ENCODE assay signal across 8 mouse cellular contexts in genomic region chr10:79765228-79765745, GRCm38 (mm10). TPM values are rescaled to one million over a fixed set of nuclear protein-coding genes. Genes with fewer than 3 reads are reported as not detected.
DNase-seq lines count a peak whose midpoint lies in the region; ATAC-seq lines count a peak whose summit lies in the region.

No protein-coding gene starts in this region.

- DNase-seq in kidney, adult 11 months = peak; percentile 41
- no peak for DNase-seq in kidney, postnatal 10 days
- DNase-seq in embryonic facial prominence, embryonic 11.5 days (ENCODE audit: low spot score) = no peak
- DNase-seq in spleen, postnatal 36 days (ENCODE audit: low spot score in 2 of 2) = no peak
- no peak for DNase-seq in spleen, adult 12 weeks (ENCODE audit: low spot score)
- DNase-seq in thymus, adult 18-20 months = no peak

- no peaks in the 10 kb centered on the region for H3K9me3 ChIP-seq in embryonic facial prominence, embryonic 11.5 days (replicated peaks; ENCODE audit: control insufficient read depth, low read length)
- H3K9me3 ChIP-seq in intestine, embryonic 16.5 days (ENCODE audit: control insufficient read depth, low read length) = no peaks in the 10 kb centered on the region
- H3K9me3 ChIP-seq in midbrain, embryonic 16.5 days (replicated peaks; ENCODE audit: control insufficient read depth, low read length, poor library complexity, severe bottlenecking) = no peaks in the 10 kb centered on the region

- H3K27me3 ChIP-seq in embryonic facial prominence, embryonic 11.5 days (ENCODE audit: control insufficient read depth, insufficient read depth, low read length) = no peaks in the 10 kb centered on the region
- H3K27me3 ChIP-seq in intestine, embryonic 16.5 days (replicated peaks; ENCODE audit: control insufficient read depth, insufficient read depth, low read length) = no peaks in the 10 kb centered on the region
- H3K27me3 ChIP-seq in midbrain, embryonic 16.5 days (ENCODE audit: control insufficient read depth, insufficient read depth, low read depth, low read length) = no peaks in the 10 kb centered on the region

- H3K9ac ChIP-seq in embryonic facial prominence, embryonic 11.5 days (replicated peaks; ENCODE audit: low read length) = no peak overlapping the region; the same call in none of the 2 replicates
- H3K9ac ChIP-seq in intestine, embryonic 16.5 days (ENCODE audit: low read depth, low read length) = peak overlapping the region; percentile 99
- H3K9ac ChIP-seq in midbrain, embryonic 16.5 days (ENCODE audit: low read depth, low read length) = peak overlapping the region; percentile 98

- 85% methylated on average over 2 of the region's 2 CpGs for whole genome bisulfite sequencing in embryonic facial prominence, embryonic 11.5 days
- 51% methylated on average over 2 of the region's 2 CpGs for WGBS in intestine, embryonic 16.5 days
- WGBS in midbrain, embryonic 16.5 days = 71% methylated on average over 2 of the region's 2 CpGs

- H3K4me1 ChIP-seq in embryonic facial prominence, embryonic 11.5 days (ENCODE audit: control insufficient read depth, insufficient read depth, low read length) = peaks cover 13% of the 10 kb centered on the region
- H3K4me1 ChIP-seq in intestine, embryonic 16.5 days (ENCODE audit: control insufficient read depth, insufficient read depth, low read length) = peaks cover 37% of the 10 kb centered on the region
- H3K4me1 ChIP-seq in midbrain, embryonic 16.5 days (ENCODE audit: control insufficient read depth, insufficient read depth, low read length) = peaks cover 32% of the 10 kb centered on the region

- peaks cover 8% of the 10 kb centered on the region for H3K36me3 ChIP-seq in embryonic facial prominence, embryonic 11.5 days (replicated peaks; ENCODE audit: control insufficient read depth, insufficient read depth, low read depth, low read length)
- H3K36me3 ChIP-seq in intestine, embryonic 16.5 days (ENCODE audit: control insufficient read depth, insufficient read depth, low read length) = peaks cover 18% of the 10 kb centered on the region
- H3K36me3 ChIP-seq in midbrain, embryonic 16.5 days (ENCODE audit: control insufficient read depth, insufficient read depth, low read length) = peaks cover 16% of the 10 kb centered on the region; the same call in 1 of the 2 replicates

- peak overlapping the region; percentile 91; the same call in 1 of the 2 replicates for H3K4me3 ChIP-seq in embryonic facial prominence, embryonic 11.5 days (ENCODE audit: low read depth, low read length)
- peak overlapping the region; percentile 97 for H3K4me3 ChIP-seq in intestine, embryonic 16.5 days (ENCODE audit: low read length)
- H3K4me3 ChIP-seq in midbrain, embryonic 16.5 days (ENCODE audit: low read depth, low read length) = peak overlapping the region; percentile 94

- H3K27ac ChIP-seq in embryonic facial prominence, embryonic 11.5 days (replicated peaks; ENCODE audit: low read depth, low read length) = no peak overlapping the region
- H3K27ac ChIP-seq in intestine, embryonic 16.5 days (ENCODE audit: low read length) = no peak overlapping the region
- H3K27ac ChIP-seq in midbrain, embryonic 16.5 days (ENCODE audit: low read length) = no peak overlapping the region

- ATAC-seq in embryonic facial prominence, embryonic 11.5 days (replicated peaks; ENCODE audit: insufficient number of reproducible peaks, low FRiP score, low TSS enrichment, low read depth) = no peak
- no peak for ATAC-seq in intestine, embryonic 16.5 days
- ATAC-seq in midbrain, embryonic 16.5 days = no peak

- H3K4me2 ChIP-seq in embryonic facial prominence, embryonic 11.5 days (ENCODE audit: low read depth, low read length) = peak overlapping the region; percentile 90
- H3K4me2 ChIP-seq in intestine, embryonic 16.5 days (ENCODE audit: low read depth, low read length) = peak overlapping the region; percentile 99
- H3K4me2 ChIP-seq in midbrain, embryonic 16.5 days (ENCODE audit: low read length) = peak overlapping the region; percentile 89

RNA-seq across cellular contexts. Expression of gene Rnf126, which starts 1.5 kb away (rescaled TPM):
- polyA plus RNA-seq in embryonic facial prominence, embryonic 11.5 days (2014; fragmentation: Nextera tagmentation; extraction: Ambion mirVana) = 65.1 and 72.7 TPM in 2 replicates
- 39.7 and 56.6 TPM in 2 replicates for polyA plus RNA-seq in intestine, embryonic 16.5 days (2015; fragmentation: Nextera tagmentation; extraction: Ambion mirVana)
- 90.2 and 92.3 TPM in 2 replicates for polyA plus RNA-seq in midbrain, embryonic 16.5 days (2015; fragmentation: Nextera tagmentation; extraction: Ambion mirVana)

RNA-seq across cellular contexts. Expression of gene Fgf22, which starts 10.4 kb away (rescaled TPM):
- 0.25 and 0.38 TPM in 2 replicates for polyA plus RNA-seq in embryonic facial prominence, embryonic 11.5 days (2014; fragmentation: Nextera tagmentation; extraction: Ambion mirVana)
- polyA plus RNA-seq in intestine, embryonic 16.5 days (2015; fragmentation: Nextera tagmentation; extraction: Ambion mirVana) = 0.26 TPM in 1 of 2 replicates, not detected in the other
- polyA plus RNA-seq in midbrain, embryonic 16.5 days (2015; fragmentation: Nextera tagmentation; extraction: Ambion mirVana) = 1.8 TPM in 2 replicates

RNA-seq across cellular contexts. Expression of gene Fstl3, which starts 11.8 kb away (rescaled TPM):
- polyA plus RNA-seq in embryonic facial prominence, embryonic 11.5 days (2014; fragmentation: Nextera tagmentation; extraction: Ambion mirVana) = 2.4 and 2.7 TPM in 2 replicates
- polyA plus RNA-seq in intestine, embryonic 16.5 days (2015; fragmentation: Nextera tagmentation; extraction: Ambion mirVana) = 15.1 and 16.6 TPM in 2 replicates
- 2.2 and 3.5 TPM in 2 replicates for polyA plus RNA-seq in midbrain, embryonic 16.5 days (2015; fragmentation: Nextera tagmentation; extraction: Ambion mirVana)

RNA-seq across cellular contexts. Expression of gene Polrmt, which starts 18.9 kb away (rescaled TPM):
- 30.5 and 35.6 TPM in 2 replicates for polyA plus RNA-seq in embryonic facial prominence, embryonic 11.5 days (2014; fragmentation: Nextera tagmentation; extraction: Ambion mirVana)
- 38.8 and 40.5 TPM in 2 replicates for polyA plus RNA-seq in intestine, embryonic 16.5 days (2015; fragmentation: Nextera tagmentation; extraction: Ambion mirVana)
- 45.3 and 45.9 TPM in 2 replicates for polyA plus RNA-seq in midbrain, embryonic 16.5 days (2015; fragmentation: Nextera tagmentation; extraction: Ambion mirVana)

RNA-seq across cellular contexts. Expression of gene Prss57, which starts 25.5 kb away (rescaled TPM):
- not detected in 2 replicates for polyA plus RNA-seq in embryonic facial prominence, embryonic 11.5 days (2014; fragmentation: Nextera tagmentation; extraction: Ambion mirVana)
- 0.07 and 0.11 TPM in 2 replicates for polyA plus RNA-seq in intestine, embryonic 16.5 days (2015; fragmentation: Nextera tagmentation; extraction: Ambion mirVana)
- polyA plus RNA-seq in midbrain, embryonic 16.5 days (2015; fragmentation: Nextera tagmentation; extraction: Ambion mirVana) = 0.19 TPM in 2 replicates
